In genomic region chr12:116236658-116237057, GRCm38 (mm10) we compare ENCODE assay signal across 35 mouse cellular contexts. TPM values are rescaled to one million over a fixed set of nuclear protein-coding genes. Genes with fewer than 3 reads are reported as not detected.
A peak's percentile ranks its signal among the peaks of the same experiment; 100 is the strongest.
DNase-seq lines count a peak whose midpoint lies in the region; ATAC-seq and TF ChIP-seq lines count a peak whose summit lies in the region.
"Had no signal": no experiment of that assay in that cellular context is flagged by ENCODE, and none has a peak within 500 bp of the region (broad histone marks: within the 10 kb centered on the region; RNA-seq: fewer than 3 reads in every experiment).

No protein-coding gene starts in this region.

- peak overlapping the region; percentile 25 for H3K27ac ChIP-seq in gastrocnemius, adult 2 months
- H3K27ac ChIP-seq in intestine, embryonic 16.5 days (ENCODE audit: low read length) = no peak overlapping the region
- no peak overlapping the region for H3K27ac ChIP-seq in intestine, embryonic 15.5 days
- peak overlapping the region; percentile 33; the same call in 1 of the 2 replicates for H3K27ac ChIP-seq in olfactory bulb, adult 2 months (ENCODE audit: insufficient read depth, low read depth, low read length)
- H3K27ac ChIP-seq: embryonic facial prominence, embryonic 12.5 days; embryonic facial prominence, embryonic 15.5 days; heart, embryonic 13.5 days; hindbrain, embryonic 14.5 days; hindbrain, postnatal 0 days had no signal

- ATAC-seq in intestine, embryonic 16.5 days = 0 out of 2 replicates have a peak, but pooled peaks have one; percentile 23
- no peak for ATAC-seq in intestine, embryonic 15.5 days
- ATAC-seq: CD4-positive, CD25-positive, alpha-beta regulatory T cell, adult 4 months; forebrain, embryonic 14.5 days; forebrain, postnatal 0 days; hindbrain, postnatal 0 days; inflammation-experienced regulatory T-cells, adult 6 months; Patski had no signal

- H3K4me2 ChIP-seq in intestine, embryonic 16.5 days (ENCODE audit: low read depth, low read length) = no peak overlapping the region
- H3K4me2 ChIP-seq in intestine, embryonic 15.5 days (replicated peaks) = no peak overlapping the region
- H3K4me2 ChIP-seq: embryonic facial prominence, embryonic 12.5 days; embryonic facial prominence, embryonic 15.5 days; heart, embryonic 13.5 days; hindbrain, embryonic 14.5 days had no signal

- WGBS in intestine, embryonic 16.5 days = 82% methylated on average over 3 of the region's 3 CpGs
- 77% methylated on average over 3 of the region's 3 CpGs for WGBS in intestine, embryonic 15.5 days
- 81% methylated on average over 3 of the region's 3 CpGs for WGBS in olfactory bulb, adult 2 months

- intact Hi-C loops in gastrocnemius, adult 2 months (cut with DNase I) = no loop called here

- no peaks in the 10 kb centered on the region for H3K9me3 ChIP-seq in intestine, embryonic 16.5 days (ENCODE audit: control insufficient read depth, low read length)
- H3K9me3 ChIP-seq in intestine, embryonic 15.5 days = no peaks in the 10 kb centered on the region
- H3K9me3 ChIP-seq: embryonic facial prominence, embryonic 12.5 days; embryonic facial prominence, embryonic 15.5 days; heart, embryonic 13.5 days had no signal

- peak; percentile 34 for DNase-seq in gastrocnemius, adult 2 months
- DNase-seq in gastrocnemius, postnatal 25 days = no peak
- peak; percentile 44 for DNase-seq in brain, adult 2 months (ENCODE audit: low read depth, low spot score)
- no peak for DNase-seq in kidney, postnatal 36 days
- DNase-seq in frontal cortex, postnatal 14 days (ENCODE audit: low spot score in 2 of 2) = no peak
- DNase-seq: adrenal gland, postnatal 10 days; adrenal gland, postnatal 36 days; cerebellum, adult 11 months; cerebellum, adult 2 months; cerebellum, adult 9-11 months; cerebellum, postnatal 25 days; forebrain, postnatal 0 days; heart, postnatal 14 days; heart, postnatal 4 days; kidney, adult 11 months had no signal

- no peak overlapping the region for H3K4me3 ChIP-seq in gastrocnemius, adult 2 months
- H3K4me3 ChIP-seq in intestine, embryonic 16.5 days (ENCODE audit: low read length) = no peak overlapping the region
- H3K4me3 ChIP-seq in intestine, embryonic 15.5 days (replicated peaks) = no peak overlapping the region
- H3K4me3 ChIP-seq in olfactory bulb, adult 2 months (ENCODE audit: insufficient read depth, low read depth, low read length) = no peak overlapping the region
- H3K4me3 ChIP-seq: embryonic facial prominence, embryonic 12.5 days; embryonic facial prominence, embryonic 15.5 days; heart, embryonic 13.5 days had no signal

- no peaks in the 10 kb centered on the region for H3K27me3 ChIP-seq in intestine, embryonic 16.5 days (replicated peaks; ENCODE audit: control insufficient read depth, insufficient read depth, low read length)
- H3K27me3 ChIP-seq in intestine, embryonic 15.5 days (replicated peaks) = no peaks in the 10 kb centered on the region
- H3K27me3 ChIP-seq: embryonic facial prominence, embryonic 12.5 days; embryonic facial prominence, embryonic 15.5 days; heart, embryonic 13.5 days; Patski had no signal

- TF ChIP-seq CTCF in gastrocnemius, adult 2 months (IDR thresholded peaks at IDR 0.05) = no peak
- TF ChIP-seq CTCF in olfactory bulb, adult 2 months (IDR thresholded peaks at IDR 0.05; ENCODE audit: insufficient read depth, low read depth, low read length) = no peak

- H3K4me1 ChIP-seq in intestine, embryonic 16.5 days (ENCODE audit: control insufficient read depth, insufficient read depth, low read length) = no peaks in the 10 kb centered on the region
- no peaks in the 10 kb centered on the region for H3K4me1 ChIP-seq in intestine, embryonic 15.5 days (replicated peaks)
- H3K4me1 ChIP-seq in olfactory bulb, adult 2 months (ENCODE audit: control insufficient read depth, insufficient read depth, low read length) = peaks cover 4% of the 10 kb centered on the region; the same call in 1 of the 2 replicates
- H3K4me1 ChIP-seq: embryonic facial prominence, embryonic 12.5 days; embryonic facial prominence, embryonic 15.5 days had no signal

- no peak for TF ChIP-seq POLR2A in olfactory bulb, adult 2 months (IDR thresholded peaks at IDR 0.05; ENCODE audit: insufficient read depth, low read depth, low read length)

- H3K36me3 ChIP-seq in intestine, embryonic 16.5 days (ENCODE audit: control insufficient read depth, insufficient read depth, low read length) = no peaks in the 10 kb centered on the region
- H3K36me3 ChIP-seq in intestine, embryonic 15.5 days = no peaks in the 10 kb centered on the region; the same call in 1 of the 2 replicates

- no peak overlapping the region for H3K9ac ChIP-seq in intestine, embryonic 16.5 days (ENCODE audit: low read depth, low read length)
- H3K9ac ChIP-seq in intestine, embryonic 15.5 days = no peak overlapping the region
- H3K9ac ChIP-seq: embryonic facial prominence, embryonic 12.5 days; embryonic facial prominence, embryonic 15.5 days; forebrain, postnatal 0 days; heart, embryonic 13.5 days; hindbrain, embryonic 14.5 days had no signal

RNA-seq across cellular contexts. Expression of gene Wdr60, which starts 26.2 kb away (rescaled TPM):
- 10 to 100 TPM; 10.0 to 18.8 TPM for total RNA-seq in gastrocnemius, adult 2 months (2021)
- 1 to 10 TPM; 7.2 to 8.8 TPM for total RNA-seq in gastrocnemius, postnatal 25 days (2021)
- polyA plus RNA-seq in intestine, embryonic 16.5 days (2015; fragmentation: Nextera tagmentation; extraction: Ambion mirVana) = 10.7 and 11.0 TPM in 2 replicates
- 11.2 and 11.8 TPM in 2 replicates for polyA plus RNA-seq in intestine, embryonic 15.5 days (2015; fragmentation: Nextera tagmentation; extraction: Ambion mirVana)
- polyA plus RNA-seq in olfactory bulb, adult 2 months (2012; ENCODE audit: insufficient read depth, insufficient read length, low replicate concordance, missing spikeins) = not detected in 2 replicates

RNA-seq across cellular contexts. Expression of gene Gm11027, which starts 38.5 kb away (rescaled TPM):
- total RNA-seq in gastrocnemius, adult 2 months (2021) = not detected
- not detected for total RNA-seq in gastrocnemius, postnatal 25 days (2021)
- polyA plus RNA-seq in intestine, embryonic 16.5 days (2015; fragmentation: Nextera tagmentation; extraction: Ambion mirVana) = not detected in 2 replicates
- not detected in 2 replicates for polyA plus RNA-seq in intestine, embryonic 15.5 days (2015; fragmentation: Nextera tagmentation; extraction: Ambion mirVana)
- not detected in 2 replicates for polyA plus RNA-seq in olfactory bulb, adult 2 months (2012; ENCODE audit: insufficient read depth, insufficient read length, low replicate concordance, missing spikeins)
- total RNA-seq: adrenal gland, adult 18-20 months; adrenal gland, postnatal 10 days; adrenal gland, postnatal 36 days; common myeloid progenitor, adult 5-6 weeks; forebrain, postnatal 0 days; gastrocnemius, postnatal 36 days; heart, adult 18-20 months; heart, postnatal 14 days; heart, postnatal 4 days; hindbrain, postnatal 0 days had no signal
- polyA plus RNA-seq: C2C12; CD4-positive, CD25-positive, alpha-beta regulatory T cell, adult 4 months; cerebellum, adult 2 months; embryonic facial prominence, embryonic 12.5 days; embryonic facial prominence, embryonic 15.5 days; forebrain, embryonic 11.5 days; forebrain, embryonic 14.5 days; forebrain, postnatal 0 days; heart, embryonic 13.5 days; heart, embryonic 16.5 days; hindbrain, embryonic 11.5 days; hindbrain, embryonic 14.5 days; hindbrain, postnatal 0 days; Patski had no signal

RNA-seq across cellular contexts. Expression of gene Esyt2, which starts 44.3 kb away (rescaled TPM):
- 10 to 100 TPM; 28.2 to 28.9 TPM for total RNA-seq in gastrocnemius, adult 2 months (2021)
- total RNA-seq in gastrocnemius, postnatal 25 days (2021) = 10 to 100 TPM; 18.0 to 20.4 TPM
- 15.7 and 18.0 TPM in 2 replicates for polyA plus RNA-seq in intestine, embryonic 16.5 days (2015; fragmentation: Nextera tagmentation; extraction: Ambion mirVana)
- 22.7 and 23.6 TPM in 2 replicates for polyA plus RNA-seq in intestine, embryonic 15.5 days (2015; fragmentation: Nextera tagmentation; extraction: Ambion mirVana)
- polyA plus RNA-seq in olfactory bulb, adult 2 months (2012; ENCODE audit: insufficient read depth, insufficient read length, low replicate concordance, missing spikeins) = not detected in 2 replicates

Comparison
In these comparisons a context has a peak if more than half of its experiments do, and no peak if none do; other contexts are left out.
1. DNase-seq: peak in gastrocnemius, adult 2 months (single experiment) and brain, adult 2 months (single experiment); none in gastrocnemius, postnatal 25 days (single experiment), kidney, postnatal 36 days (0 of 2) and frontal cortex, postnatal 14 days (0 of 2).
2. H3K27ac ChIP-seq: peak in gastrocnemius, adult 2 months (single experiment) and olfactory bulb, adult 2 months (single experiment); none in intestine, embryonic 16.5 days (single experiment) and intestine, embryonic 15.5 days (single experiment).
3. RNA of gene Wdr60, which starts 26.2 kb away (polyA plus RNA-seq): 11.2 to 11.8 TPM in intestine, embryonic 15.5 days and 10.7 to 11.0 TPM in intestine, embryonic 16.5 days; not detected in olfactory bulb, adult 2 months; every median in the first group is over 10 times any median in the second.